Mouse (Mus musculus) neutrophil, adult 5-6 weeks (primary cell): Measurements from ENCODE around the gene Tmem121. TPM values are rescaled to one million over a fixed set of nuclear protein-coding genes. Genes with fewer than 3 reads are reported as not detected.
"Not testable (repeated sequence)": the region's sequence is repeated elsewhere in the genome, so short reads cannot be mapped to it uniquely, and the experiment has no call there.

Experiments used
- ATAC-seq: fragments of 151-379, 151-347 bp; 2 replicates; pipeline ENCODE4 v1.8.0; 2017; ENCODE audit warnings: mild to moderate bottlenecking, moderate TSS enrichment; ENCODE audit not compliant: insufficient number of reproducible peaks, poor library complexity, low FRiP score, severe bottlenecking; ENCODE audit errors: extremely low read depth
- total RNA-seq: library from RNA; stranded (forward); fragments of 200-1000 nt; gene quantifications from 2 replicates; pipeline ENCODE4 v1.2.3, GENCODE M21; 2017

The Tmem121 gene
- total RNA-seq, 1 experiment from 2014 or later, result not detected

DNA sequence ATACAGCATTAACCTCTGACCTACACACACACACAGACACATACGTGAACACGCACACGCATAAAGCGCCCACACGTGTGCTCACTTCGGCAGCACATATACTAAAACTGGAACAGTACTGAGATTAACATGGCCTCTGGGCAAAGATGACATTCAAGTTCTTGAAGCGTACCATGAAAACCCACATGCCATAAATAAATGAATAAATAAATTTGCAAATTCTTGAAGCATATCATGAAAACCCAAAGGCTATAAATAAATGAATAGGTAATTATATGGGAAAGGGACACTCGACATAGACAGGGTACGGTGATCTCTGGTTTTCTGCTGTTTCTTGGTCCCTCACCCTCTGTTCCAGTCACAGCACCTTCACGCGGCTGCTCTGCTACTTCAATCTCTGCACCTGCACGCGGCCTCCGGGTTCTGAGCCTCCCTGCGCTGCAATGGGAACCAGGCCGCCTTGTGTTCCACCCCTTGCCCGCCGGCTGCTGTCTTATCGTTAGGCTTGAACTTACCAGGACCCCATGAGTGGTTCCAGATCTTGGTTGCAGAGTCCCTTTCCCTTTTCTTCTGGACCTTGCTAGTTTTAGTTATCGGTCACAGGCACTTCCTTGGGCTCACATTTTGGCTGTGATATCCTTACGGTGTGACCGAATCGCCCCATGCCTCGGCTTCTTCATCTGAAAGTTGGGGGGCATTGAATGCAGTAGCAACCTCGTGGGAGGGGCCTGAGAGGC lies 28.5 kb downstream of the Tmem121 start:
- ATAC-seq, result no peak

DNA sequence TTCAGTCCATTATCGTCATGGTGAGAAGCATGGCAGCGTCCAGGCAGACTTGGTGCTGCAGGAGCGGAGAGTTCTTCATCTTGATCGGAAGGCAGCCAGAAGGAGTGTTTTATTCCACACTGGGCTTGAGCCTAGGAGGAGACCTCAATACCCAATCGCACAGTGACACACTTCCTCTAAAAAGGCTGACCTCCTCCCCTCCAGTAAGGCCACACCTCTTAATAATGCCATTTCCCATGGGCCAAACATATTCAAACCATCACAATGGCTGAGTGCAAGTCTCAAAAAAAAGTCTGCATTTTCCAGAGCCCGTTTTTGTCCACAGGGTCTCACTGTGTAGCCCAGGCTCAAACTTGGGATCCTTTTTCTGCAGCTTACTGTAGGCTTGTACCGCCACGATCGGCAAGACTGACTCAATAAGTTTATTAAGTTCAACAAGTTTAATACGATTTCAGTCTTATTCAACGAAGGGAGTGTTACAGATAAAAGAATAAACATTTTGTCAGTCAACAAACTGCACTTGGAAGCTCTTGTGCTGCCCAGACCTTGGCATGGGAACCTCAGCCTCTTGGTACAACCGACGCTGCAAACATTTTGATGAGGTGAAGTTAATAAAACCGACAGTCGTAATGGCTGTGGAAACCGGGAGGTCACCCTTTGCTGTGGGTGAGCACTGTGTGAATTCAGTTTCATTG lies 29.4 kb downstream of the Tmem121 start:
- ATAC-seq, result no peak

DNA sequence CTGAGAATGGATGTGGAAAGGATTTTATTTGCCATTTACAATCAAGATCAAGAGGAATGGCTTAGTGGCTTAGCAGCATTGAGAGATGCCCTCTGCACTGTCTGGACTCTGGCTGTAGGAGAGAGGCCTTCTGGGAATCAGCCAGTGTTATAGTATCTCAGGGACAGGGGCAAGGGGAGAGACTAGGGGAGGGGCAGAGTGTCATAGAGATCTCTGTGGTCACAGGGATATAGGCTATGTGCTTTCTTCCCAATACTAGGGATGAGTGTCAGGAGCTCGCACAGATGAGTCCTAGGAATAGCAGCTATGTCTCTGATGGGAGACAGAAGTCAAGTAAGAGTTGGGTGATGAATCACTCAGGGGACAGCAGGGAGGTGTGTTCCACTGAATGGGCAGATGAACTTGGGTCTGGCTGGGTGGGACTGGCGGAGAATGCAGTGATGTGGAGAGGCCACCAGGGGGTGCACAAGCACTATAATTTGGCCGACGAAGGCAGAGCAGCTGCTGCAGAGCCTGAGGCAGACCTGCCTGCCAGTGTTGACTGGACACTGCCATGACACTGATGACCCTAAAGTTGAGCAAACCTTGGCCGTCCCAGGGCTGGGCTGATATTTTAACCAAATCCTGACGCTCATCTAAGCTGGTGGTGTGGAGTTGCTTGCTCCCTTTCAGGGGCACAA lies 30.1 kb downstream of the Tmem121 start:
- peak; percentile 49 for ATAC-seq

DNA sequence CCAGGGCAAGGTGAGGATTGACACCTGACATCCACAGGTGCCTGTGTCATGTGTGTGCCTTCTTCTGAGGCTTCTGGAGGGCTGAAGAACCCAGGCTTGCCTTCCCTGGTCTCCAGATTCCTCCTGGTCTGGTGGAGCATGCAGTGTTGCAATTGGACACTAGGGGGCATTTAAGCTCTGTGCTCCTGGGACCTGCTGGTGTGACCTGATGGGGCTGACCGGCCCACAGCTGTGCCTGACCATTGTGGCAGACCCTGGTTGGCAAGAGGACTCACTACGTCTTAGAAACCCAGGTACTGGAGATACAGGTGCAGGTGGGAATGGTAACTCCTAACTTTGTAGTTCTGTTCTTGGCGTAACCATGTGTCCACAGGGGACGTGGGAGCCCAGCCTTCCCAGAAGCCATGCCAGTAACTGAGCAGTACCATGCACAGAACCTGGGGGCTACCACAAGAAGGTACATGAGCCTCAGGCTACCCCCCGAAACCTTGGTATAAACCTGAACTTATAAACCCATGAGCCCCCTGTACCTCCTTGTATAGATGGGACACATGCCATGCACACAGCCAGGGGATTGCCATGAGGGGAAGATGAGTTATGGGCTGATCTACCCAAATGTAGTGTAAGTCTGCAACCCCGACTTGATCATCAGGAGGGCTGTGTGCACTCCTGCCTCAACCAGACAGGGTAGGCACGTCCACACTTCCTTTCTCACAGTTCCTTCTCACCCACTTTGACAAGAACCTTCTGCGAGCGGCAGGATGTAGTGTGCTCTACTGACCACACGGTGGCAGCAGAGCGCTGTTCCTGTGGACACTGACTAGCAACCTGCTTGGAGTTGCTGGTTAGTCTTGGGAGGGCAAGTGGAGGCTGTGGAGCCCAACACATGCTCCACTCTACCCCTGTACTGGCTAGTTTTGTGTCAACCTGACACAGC lies 31.8 kb downstream of the Tmem121 start:
- peak; percentile 45; the same call in 1 of the 2 replicates for ATAC-seq

DNA sequence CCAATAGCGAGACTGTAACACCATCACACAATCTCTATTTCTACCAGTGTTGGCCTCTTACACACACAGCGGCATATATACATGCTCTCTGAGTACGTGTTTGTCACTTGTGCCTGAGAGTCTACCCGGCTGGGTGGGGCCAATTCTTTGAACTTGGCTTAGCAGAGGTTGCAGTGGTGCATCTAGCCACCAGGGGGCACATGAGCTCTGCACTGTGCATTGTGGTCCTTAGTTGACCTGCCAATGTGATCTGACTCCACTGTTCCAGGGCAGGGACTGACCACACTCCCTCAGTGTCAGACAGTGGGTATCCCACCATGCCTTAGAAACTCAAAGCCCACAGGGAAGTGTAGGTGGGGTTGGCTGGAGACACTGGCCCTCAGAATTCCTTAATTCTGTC lies 34.1 kb downstream of the Tmem121 start:
- ATAC-seq, result peak; percentile 10; the same call in 1 of the 2 replicates

DNA sequence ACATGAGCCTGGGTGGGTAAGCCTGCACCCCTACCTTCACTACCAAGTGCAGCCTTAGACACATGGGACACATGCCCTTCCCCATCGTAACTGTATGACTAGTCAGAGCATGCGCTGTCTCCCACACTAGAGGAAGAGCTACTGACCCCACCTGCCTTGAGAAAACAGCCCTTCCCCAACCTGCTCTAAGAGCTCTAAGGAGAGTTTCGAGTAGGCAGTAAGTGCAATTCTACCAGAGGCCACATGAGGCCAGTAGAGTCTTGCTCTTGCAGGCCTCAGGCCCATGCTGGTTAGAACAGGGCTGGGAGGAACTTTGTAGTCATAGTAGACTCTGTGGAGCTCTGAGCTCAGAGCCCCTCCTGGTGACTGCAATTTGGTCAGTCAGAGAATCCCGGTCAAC lies 34.7 kb downstream of the Tmem121 start:
- peak; percentile 30 for ATAC-seq

DNA sequence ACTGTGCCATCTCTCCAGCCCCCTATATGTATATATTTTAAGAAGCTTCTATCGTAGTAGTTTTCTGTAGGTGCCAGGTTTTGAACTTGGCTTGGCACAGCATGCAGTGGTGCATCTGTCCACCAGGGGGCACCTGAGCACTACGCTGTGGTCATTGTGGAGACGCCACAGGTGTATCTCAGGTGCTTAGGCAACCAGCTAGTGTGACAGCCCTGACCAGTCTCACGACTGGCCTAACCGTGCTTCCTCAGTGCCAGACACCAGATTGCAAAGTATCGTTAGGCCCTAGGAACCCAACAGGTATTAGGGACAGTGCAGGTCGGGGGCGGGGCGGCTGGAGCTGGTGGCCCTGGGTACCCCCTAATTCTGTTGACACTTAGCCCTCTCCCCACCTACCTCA lies 35.6 kb downstream of the Tmem121 start:
- no peak for ATAC-seq

DNA sequence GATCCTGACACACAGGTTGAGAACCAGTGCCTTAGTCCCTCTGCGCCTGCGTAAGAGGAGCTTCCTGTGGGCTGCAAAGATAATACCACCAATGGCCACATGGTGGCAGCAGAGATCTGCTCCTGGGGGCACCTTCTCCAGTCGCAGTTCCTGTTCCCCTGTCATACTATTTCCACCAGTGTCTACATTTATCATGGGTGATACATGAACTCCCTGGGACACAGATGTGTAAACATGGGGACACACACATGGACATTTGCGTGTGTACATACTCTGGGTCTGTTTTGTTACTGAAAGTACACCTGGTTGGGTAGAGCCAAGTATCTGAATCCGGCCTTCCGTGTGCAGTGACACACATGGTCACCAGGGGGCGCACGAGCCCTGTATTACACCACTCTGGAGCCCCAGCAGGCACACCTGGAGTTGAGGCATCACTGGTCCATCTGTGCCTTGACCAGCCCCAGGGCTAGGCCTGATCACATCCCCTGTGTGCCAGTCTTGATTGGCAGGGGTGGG lies 36.4 kb downstream of the Tmem121 start:
- ATAC-seq, result peak; percentile 51

DNA sequence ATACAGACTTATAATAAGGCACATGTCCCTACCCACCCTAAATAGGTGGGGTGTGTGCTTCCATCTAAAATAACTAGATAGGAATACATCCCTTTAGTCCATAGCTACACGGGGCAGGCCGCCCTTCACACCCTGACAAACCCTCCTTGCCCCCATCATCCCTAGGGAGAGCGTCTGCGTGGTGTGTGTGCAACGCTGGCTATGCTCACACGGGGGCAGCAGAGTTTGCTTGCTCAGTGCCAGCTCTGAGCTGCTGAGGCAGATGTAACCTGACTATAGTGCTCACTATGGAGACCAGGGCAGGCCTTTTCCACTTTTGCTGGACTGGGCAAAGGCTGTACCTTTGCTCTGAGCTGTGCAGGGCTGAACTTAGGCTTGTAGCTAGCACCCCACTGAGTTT lies 37.0 kb downstream of the Tmem121 start:
- peak; percentile 44 for ATAC-seq

DNA sequence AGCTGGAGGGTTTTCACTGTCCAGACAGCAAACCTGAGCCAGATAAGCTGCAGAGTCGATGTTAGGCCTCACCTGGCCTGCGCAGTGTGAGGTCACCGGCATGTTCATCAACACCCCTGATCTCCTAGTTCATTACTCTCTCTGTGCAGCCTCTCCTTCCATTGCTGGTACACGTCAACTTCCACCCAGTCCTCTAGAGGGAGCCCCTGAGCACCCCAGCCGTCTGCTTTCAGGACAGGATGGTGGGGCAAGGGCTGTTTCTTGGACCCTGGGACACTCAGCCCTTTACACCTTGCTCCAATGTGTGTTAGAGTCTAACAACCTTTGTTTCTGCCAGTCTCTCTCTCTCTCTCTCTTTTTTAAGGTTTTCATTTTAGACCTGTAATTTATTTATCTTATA lies 38.5 kb downstream of the Tmem121 start:
- ATAC-seq, result peak; percentile 14; the same call in 1 of the 2 replicates

DNA sequence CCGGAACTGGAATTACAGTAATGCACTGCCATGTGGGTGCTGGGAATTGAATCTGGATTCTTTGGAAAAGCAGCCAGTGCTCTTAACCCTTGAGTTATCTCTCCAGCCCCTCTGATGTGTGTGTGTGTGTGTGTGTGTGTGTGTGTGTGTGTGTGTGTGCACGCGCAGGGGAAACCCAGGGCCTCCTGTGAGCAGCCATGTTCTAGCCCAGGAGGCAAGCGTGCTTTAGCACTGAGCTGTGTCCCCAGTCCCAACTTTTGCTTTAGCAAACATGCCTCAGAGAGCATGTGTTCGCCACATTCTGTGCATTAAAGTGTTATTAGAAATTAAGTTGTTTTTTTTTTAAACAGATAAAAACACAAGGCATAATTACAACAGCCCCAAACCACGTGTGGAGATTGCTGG lies 39.0 kb downstream of the Tmem121 start:
- ATAC-seq, result no peak

DNA sequence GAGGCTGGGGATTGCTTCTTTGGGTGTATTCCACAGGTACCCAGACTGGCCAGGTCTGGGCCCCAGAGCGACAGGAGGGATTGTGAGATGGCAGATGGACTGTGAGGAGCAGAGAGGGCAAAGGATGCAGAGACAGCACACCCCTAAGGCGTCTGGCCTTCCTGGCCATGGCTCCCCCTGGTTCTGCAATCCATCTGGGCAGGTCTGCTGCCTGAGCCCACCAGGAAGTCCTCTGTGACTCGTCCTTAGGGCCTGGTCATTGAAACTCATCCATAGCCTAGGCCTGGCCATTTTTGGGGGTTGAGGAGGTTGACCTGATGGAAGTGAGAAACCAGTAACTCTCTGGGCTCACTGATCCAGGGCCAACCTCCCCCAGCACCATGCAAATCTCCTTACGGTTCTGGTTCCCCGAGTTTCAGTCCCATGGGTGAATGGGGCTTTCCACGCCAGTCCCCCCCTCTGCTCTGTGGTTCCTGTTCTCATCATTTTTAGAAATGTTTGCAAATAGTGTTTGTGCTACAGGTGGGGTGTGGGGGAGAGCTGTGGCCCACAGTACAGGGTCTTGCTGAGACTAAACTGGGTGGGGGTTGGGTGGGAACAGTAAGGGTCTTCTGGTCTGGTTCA lies 42.4 kb downstream of the Tmem121 start:
- peak; percentile 75 for ATAC-seq

DNA sequence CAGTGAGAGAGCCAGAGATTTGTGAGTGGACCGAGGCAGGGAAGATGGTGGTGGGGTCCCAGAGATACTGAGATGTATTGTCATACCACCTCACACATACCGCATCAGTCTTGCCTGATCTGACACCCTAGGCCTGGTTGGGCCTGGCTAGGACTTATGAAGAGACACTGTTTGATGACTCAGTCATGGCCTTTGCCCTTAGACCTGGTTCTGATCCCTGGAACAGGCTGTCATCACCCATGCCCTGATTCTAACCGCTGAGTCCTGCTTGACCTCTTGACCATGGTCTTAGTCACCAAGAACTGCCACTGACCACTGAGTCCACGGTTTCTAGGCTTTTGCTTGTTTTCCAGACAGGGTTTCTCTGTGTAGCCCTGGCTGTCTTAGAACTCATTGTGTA lies 45.0 kb downstream of the Tmem121 start:
- no peak for ATAC-seq

DNA sequence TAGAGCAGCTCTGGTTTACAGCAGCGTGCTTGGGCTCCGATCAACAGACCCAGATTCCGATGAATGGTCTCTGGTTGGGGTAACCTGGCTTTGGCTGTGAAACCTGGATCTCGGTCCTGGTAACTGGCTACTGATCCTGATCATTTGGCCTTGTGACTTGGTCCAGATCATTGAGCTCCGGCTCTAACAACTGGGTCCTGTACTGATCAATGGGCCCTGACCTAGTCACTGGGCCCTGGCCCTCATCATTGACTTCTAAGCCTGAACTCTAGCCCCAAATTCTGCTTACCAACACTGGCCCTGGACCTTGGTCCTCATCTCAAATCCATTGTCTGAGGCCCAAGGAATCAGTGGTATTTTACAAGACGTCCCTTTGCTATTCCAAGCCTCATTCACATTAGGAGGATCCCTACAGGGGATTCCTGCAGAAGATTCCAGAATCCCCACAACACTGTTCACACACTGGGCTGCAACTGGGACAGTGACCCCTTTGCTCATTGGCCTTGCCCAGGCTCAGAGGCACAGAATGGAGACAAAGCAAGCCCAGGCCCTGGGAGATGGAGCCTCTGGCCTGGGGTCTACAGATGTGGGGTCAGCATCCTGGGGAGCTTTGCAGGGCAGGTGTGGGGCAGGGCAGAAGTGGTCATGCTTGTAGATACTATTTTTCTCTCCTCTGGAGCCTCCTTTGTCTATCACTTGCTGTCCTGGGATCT lies 46.0 kb downstream of the Tmem121 start:
- ATAC-seq, result not testable (repeated sequence)

DNA sequence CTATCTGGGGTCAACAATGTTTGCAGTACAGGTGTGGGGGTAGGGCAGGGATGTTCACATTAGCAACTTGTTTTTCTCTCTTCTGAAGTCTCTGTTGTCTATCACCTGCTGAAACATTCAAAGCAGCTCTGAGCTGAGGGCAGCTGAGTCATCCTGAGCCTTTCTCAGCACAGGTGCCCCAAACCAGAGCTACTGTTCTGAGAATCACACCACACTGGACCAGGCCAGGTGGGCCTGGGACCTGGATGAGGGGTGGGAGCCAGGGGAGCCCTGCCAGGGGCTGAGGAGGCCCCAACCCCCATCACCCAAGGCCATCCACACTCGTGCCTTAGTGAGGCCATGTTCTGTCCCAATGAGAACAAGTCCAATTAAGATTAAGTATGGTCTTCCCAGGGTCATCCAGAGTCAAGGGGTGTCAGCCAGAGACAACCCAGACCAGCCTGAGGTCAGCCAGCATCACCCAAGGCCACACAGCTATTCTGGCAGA lies 46.6 kb downstream of the Tmem121 start:
- ATAC-seq, result not testable (repeated sequence)
